Mouse (Mus musculus) midbrain, postnatal 0 days (tissue): ENCODE measurements at regions not wholly inside any gene's neighbourhood (a gene's known extent, or its start where the extent isn't known, plus 50 kb on each side); places are given as distances from the start of the nearest gene placed in this dataset.
A peak's percentile ranks its signal among the peaks of the same experiment; 100 is the strongest.

Experiments
- ATAC-seq: fragments of 200-750 bp; cut with Nextera tagmentation; 2 replicates; pipeline ENCODE4 v1.8.0; 2017; ENCODE audit warnings: moderate number of reproducible peaks, mild to moderate bottlenecking, moderate TSS enrichment, moderate library complexity; ENCODE audit not compliant: low FRiP score
- DNase-seq: peaks from one replicate; pipeline ENCODE4 v3.0.0-alpha.2; 2015; ENCODE audit warnings: low spot score
- H3K27ac ChIP-seq: fragments of 300-500 bp; sonication (generic); 2 replicates; pipeline ENCODE4 v1.5.1; 2014; ENCODE audit warnings: low read depth, mild to moderate bottlenecking, low read length, mixed read lengths
- H3K27me3 ChIP-seq: fragments of 300-500 bp; sonication (generic); 2 replicates; pipeline ENCODE4 v1.6.1; 2014; ENCODE audit warnings: low read length, control low read depth, mixed read lengths; ENCODE audit not compliant: insufficient read depth
- H3K36me3 ChIP-seq: fragments of 300-500 bp; sonication (generic); 2 replicates; pipeline ENCODE4 v1.6.1; 2014; ENCODE audit warnings: low read length, control low read depth, mixed read lengths; ENCODE audit not compliant: insufficient read depth
- H3K4me1 ChIP-seq: fragments of 300-500 bp; sonication (generic); 2 replicates; pipeline ENCODE4 v1.6.1; 2014; ENCODE audit warnings: mild to moderate bottlenecking, control low read depth, antibody characterized with exemption, low read length, mixed read lengths; ENCODE audit not compliant: insufficient read depth
- H3K4me2 ChIP-seq: fragments of 300-500 bp; sonication (generic); 2 replicates; pipeline ENCODE4 v1.6.1; 2014; ENCODE audit warnings: low read depth, mild to moderate bottlenecking, low read length, mixed read lengths; ENCODE audit not compliant: poor library complexity, severe bottlenecking
- H3K4me3 ChIP-seq: fragments of 300-500 bp; sonication (generic); 2 replicates; pipeline ENCODE4 v1.5.1; 2014; ENCODE audit warnings: low read depth, mild to moderate bottlenecking, low read length, moderate library complexity
- H3K9ac ChIP-seq: fragments of 300-500 bp; sonication (generic); replicated peaks from 2 replicates; pipeline ENCODE4 v1.6.1; 2014; ENCODE audit warnings: mild to moderate bottlenecking, low read length, moderate library complexity, mixed read lengths; ENCODE audit not compliant: poor library complexity, severe bottlenecking
- H3K9me3 ChIP-seq: fragments of 300-500 bp; sonication (generic); 2 replicates; pipeline ENCODE4 v1.6.1; 2016; ENCODE audit warnings: low read length, control low read depth
- CTCF ChIP-seq: IDR thresholded peaks from 2 replicates; pipeline ENCODE4 v1.5.1; 2016; ENCODE audit warnings: antibody characterized with exemption, mild to moderate bottlenecking
- WGBS: fragments of 180-500 bp; shearing (Covaris S2); extraction: QIAGEN DNeasy Blood & Tissue Kit; methylation state at CpG from one replicate; pipeline ENCODE4 v1.1.7; 2014; 5-methylcytosine and 5-hydroxymethylcytosine counted together

DNA sequence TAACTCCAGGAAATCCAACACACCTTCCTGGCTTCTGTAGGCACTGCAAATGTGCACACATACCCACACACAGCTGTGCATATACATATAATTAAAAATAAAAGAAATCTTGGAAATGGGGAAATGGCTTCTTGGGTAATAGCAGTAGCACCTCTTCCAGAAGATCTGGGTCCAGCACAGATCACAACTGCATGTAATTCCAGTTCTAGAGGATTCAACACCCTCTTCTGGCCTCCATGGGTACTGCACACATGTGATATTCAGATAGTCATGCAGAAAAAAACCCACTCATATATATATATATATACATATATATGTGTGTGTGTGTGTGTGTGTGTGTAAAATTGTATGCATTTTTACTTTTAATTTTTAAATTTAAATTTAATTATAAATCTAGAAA, 272.1 kb downstream of the Pdcd6ip start:
- Histone ChIP-seq H3K36me3 (no peaks in the 10 kb centered on the region), H3K4me3 (no peak overlapping the region), H3K9me3 (no peaks in the 10 kb centered on the region), H3K4me2 (no peak overlapping the region), H3K9ac (no peak overlapping the region), H3K4me1 (0 out of 2 replicates have a peak, but pooled peaks cover 4% of the 10 kb centered on the region), H3K27me3 (no peaks in the 10 kb centered on the region), H3K27ac (no peak overlapping the region)
- peak; percentile 53 for DNase-seq
- ATAC-seq: no peak
- TF ChIP-seq CTCF: peak; percentile 52

DNA sequence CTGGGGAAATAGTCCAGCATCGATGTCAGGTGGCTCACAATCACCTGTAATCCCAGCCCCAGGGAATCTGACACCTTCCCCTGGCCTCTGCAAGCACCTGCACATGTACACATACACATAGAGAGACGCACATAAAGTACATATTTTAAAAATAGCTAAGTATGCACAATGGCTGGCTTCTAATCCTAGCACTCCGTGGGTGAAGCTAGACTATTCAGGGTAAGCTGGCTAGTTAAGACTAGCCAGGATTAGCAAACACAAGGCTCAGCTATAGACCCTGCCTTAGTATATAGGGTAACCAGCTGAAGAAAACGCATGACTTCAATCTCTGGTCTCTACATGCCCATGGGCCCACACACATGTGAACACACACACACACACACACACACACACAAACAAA, 274.6 kb downstream of the Pdcd6ip start:
- H3K9me3 ChIP-seq: no peaks in the 10 kb centered on the region
- no peak overlapping the region for H3K9ac ChIP-seq
- WGBS: 73% methylated on average over 4 of the region's 4 CpGs
- H3K4me3 ChIP-seq: no peak overlapping the region
- no peak for ATAC-seq
- DNase-seq: no peak
- no peaks in the 10 kb centered on the region for H3K36me3 ChIP-seq
- no peak for TF ChIP-seq CTCF
- no peaks in the 10 kb centered on the region for H3K27me3 ChIP-seq
- H3K4me2 ChIP-seq: no peak overlapping the region
- H3K4me1 ChIP-seq: no peaks in the 10 kb centered on the region
- H3K27ac ChIP-seq: no peak overlapping the region

DNA sequence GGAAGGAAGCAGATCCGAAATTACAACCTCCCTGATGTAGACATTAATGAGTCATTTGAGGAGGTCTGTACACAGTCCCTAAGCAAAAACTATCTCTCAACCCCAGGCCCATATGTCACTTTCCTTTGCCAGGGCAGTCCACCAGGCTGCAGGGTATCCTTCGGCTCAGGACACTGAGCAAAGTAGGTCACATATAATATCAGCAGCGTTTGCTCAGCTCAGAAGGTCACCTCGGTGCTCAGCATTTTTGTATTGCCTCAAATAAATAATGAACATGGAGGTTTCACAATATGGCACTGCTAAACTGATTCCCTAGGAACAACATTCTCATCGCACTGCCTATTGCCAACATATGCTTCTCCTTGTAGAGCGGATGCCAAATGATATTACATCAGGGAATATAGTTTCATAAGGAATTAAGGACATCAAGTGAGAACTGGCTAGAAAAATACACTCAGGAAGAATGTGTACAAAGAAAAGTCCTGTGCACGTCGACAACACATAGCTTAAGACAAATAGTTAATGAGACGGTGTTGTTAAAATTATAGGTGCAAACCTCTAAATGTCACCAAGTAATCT, 275.4 kb downstream of the Pdcd6ip start:
- DNase-seq: no peak
- Histone ChIP-seq H3K4me3 (no peak overlapping the region), H3K9ac (no peak overlapping the region), H3K9me3 (no peaks in the 10 kb centered on the region), H3K4me2 (no peak overlapping the region), H3K36me3 (no peaks in the 10 kb centered on the region), H3K27ac (no peak overlapping the region), H3K27me3 (no peaks in the 10 kb centered on the region), H3K4me1 (no peaks in the 10 kb centered on the region)
- ATAC-seq: no peak
- WGBS: 87% methylated on average over 9 of the region's 9 CpGs
- no peak for TF ChIP-seq CTCF

DNA sequence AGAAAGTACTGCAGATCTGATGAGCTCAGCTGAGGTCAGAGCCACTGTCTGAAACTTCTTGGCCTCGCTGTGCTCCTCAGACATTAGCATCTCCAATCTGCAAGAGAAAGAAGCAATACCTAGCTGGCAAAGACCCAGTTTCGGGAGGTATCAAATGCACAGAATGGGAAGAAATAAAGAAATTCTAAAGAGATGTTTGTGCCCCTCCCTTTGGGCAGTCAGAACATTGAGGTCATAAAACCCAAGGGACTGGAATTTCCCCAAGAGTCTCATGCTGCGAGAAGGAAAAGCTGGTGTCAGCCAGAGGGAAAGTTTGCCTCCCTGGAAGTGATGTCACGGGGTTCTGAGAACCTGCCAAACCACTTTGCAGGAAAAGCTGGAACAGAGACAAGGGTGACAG, 277.6 kb downstream of the Pdcd6ip start:
- no peak for ATAC-seq
- Histone ChIP-seq H3K4me3 (no peak overlapping the region), H3K4me2 (no peak overlapping the region), H3K4me1 (no peaks in the 10 kb centered on the region), H3K9me3 (no peaks in the 10 kb centered on the region), H3K27me3 (no peaks in the 10 kb centered on the region), H3K36me3 (no peaks in the 10 kb centered on the region), H3K27ac (no peak overlapping the region), H3K9ac (no peak overlapping the region)
- TF ChIP-seq CTCF: no peak
- no peak for DNase-seq
- WGBS: 93% methylated on average over 4 of the region's 4 CpGs

DNA sequence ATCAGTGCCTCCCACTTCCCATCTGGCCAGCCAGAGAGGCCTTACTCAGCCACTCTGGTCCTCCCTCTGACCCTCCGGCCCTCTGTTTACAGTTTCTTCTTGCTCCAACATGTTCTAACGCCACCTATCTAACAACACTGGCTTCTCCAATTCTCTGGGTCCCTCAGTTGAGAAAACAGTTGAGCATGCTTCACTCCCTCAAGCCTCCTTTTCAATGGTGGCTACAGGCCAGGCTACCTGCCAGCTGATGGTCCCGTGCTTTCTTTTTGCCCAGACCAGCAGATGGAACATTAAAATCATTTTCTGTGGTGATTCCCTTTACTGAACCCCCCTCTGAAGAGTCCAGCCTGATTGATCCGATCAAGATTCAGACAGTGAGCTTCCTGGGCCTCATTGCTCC, 280.8 kb downstream of the Pdcd6ip start:
- ATAC-seq (no peak), DNase-seq (no peak)
- no peaks in the 10 kb centered on the region for H3K27me3 ChIP-seq
- H3K4me2 ChIP-seq: no peak overlapping the region
- no peaks in the 10 kb centered on the region for H3K4me1 ChIP-seq
- H3K9ac ChIP-seq: no peak overlapping the region
- no peak for TF ChIP-seq CTCF
- H3K4me3 ChIP-seq: no peak overlapping the region
- H3K27ac ChIP-seq: no peak overlapping the region
- no peaks in the 10 kb centered on the region for H3K36me3 ChIP-seq
- H3K9me3 ChIP-seq: no peaks in the 10 kb centered on the region
- 85% methylated on average over 4 of the region's 4 CpGs for WGBS

DNA sequence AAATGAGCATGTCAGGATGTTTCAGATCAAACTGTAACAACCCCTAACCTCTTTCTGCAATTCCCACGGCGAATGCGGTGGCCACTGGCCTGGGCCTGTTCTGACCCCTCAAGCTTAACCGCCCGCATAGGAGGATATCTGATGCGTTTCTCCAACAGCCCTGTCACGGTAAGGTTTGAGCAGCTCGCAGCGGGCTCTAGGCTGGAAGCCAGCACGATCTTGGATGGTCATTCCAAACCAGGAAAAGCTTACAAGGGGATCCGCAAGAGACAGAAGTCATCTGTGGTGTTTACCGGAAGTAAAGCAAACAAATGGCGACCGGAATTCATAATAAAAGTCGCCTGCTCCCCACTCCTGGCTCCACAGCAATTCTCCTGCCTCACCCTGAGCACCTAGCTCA, 281.7 kb downstream of the Pdcd6ip start:
- Histone ChIP-seq H3K27ac (no peak overlapping the region), H3K27me3 (no peaks in the 10 kb centered on the region), H3K4me1 (no peaks in the 10 kb centered on the region), H3K4me3 (no peak overlapping the region), H3K36me3 (no peaks in the 10 kb centered on the region), H3K9me3 (no peaks in the 10 kb centered on the region), H3K9ac (no peak overlapping the region), H3K4me2 (no peak overlapping the region)
- 95% methylated on average over 15 of the region's 15 CpGs for WGBS
- ATAC-seq: no peak
- TF ChIP-seq CTCF: no peak
- no peak for DNase-seq
